In the genomic region with DNA sequence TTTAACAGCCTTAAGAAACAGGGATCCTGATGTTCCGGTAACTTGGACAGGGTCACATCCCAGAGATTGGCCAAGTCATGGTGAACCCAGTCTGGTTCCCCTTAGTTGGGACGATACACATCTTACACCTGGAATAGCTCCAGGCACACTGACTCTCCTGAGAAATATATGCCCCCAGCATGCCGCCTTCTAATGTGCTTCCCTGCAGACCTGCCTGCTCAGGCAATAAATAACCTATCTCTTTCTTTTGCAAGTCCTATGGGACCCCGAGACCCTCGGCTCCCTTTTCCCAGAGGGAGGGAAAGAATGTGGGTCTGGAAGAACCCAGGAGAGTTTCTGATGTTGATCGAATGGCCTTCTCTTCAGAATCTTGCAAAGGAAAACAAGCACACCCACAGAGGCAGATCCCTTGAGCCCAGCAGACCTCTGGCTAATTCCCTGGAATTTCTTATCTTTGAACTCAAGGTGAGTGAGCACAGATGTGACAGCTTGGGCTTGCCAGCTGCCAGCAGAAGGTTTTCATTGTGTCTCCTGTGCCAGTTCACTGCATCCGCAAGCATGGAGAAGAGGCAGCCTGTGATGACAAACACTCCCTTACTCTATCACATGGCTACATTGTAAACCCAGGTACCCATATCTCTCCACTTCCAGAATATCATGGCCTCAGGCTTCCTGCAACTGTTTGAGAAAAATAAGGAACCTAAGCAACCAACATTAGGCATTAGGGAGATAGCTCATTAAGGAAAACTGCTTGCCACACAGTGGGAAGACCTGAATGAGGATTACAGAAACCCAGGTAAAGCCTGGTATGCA, we compare ENCODE assay signal across 11 mouse cellular contexts. TPM values are rescaled to one million over a fixed set of nuclear protein-coding genes. Genes with fewer than 3 reads are reported as not detected.
A peak's percentile ranks its signal among the peaks of the same experiment; 100 is the strongest.
DNase-seq lines count a peak whose midpoint lies in the region; ATAC-seq lines count a peak whose summit lies in the region.
"Had no signal": no experiment of that assay in that cellular context is flagged by ENCODE, and none has a peak within 500 bp of the region (broad histone marks: within the 10 kb centered on the region; RNA-seq: fewer than 3 reads in every experiment).

No protein-coding gene starts in this region.

- intact Hi-C loops in heart, postnatal 14 days (cut with DNase I) = no loop called here

- no peaks in the 10 kb centered on the region for H3K27me3 ChIP-seq in heart, embryonic 13.5 days (replicated peaks)
- no peaks in the 10 kb centered on the region for H3K27me3 ChIP-seq in embryonic facial prominence, embryonic 14.5 days (replicated peaks; ENCODE audit: control insufficient read depth, insufficient read depth, low read length)
- no peaks in the 10 kb centered on the region for H3K27me3 ChIP-seq in forebrain, embryonic 15.5 days
- H3K27me3 ChIP-seq in midbrain, embryonic 14.5 days (ENCODE audit: control insufficient read depth, insufficient read depth, low read length) = no peaks in the 10 kb centered on the region

- no peak overlapping the region for H3K4me3 ChIP-seq in heart, embryonic 13.5 days
- H3K4me3 ChIP-seq in embryonic facial prominence, embryonic 14.5 days (ENCODE audit: low read depth, low read length) = no peak overlapping the region
- no peak overlapping the region for H3K4me3 ChIP-seq in forebrain, embryonic 15.5 days
- H3K4me3 ChIP-seq in midbrain, embryonic 14.5 days (replicated peaks; ENCODE audit: low read depth, low read length) = no peak overlapping the region

- peaks cover 73% of the 10 kb centered on the region for H3K4me1 ChIP-seq in heart, embryonic 13.5 days
- peaks cover 80% of the 10 kb centered on the region for H3K4me1 ChIP-seq in embryonic facial prominence, embryonic 14.5 days (ENCODE audit: control insufficient read depth, insufficient read depth, low read length)
- H3K4me1 ChIP-seq in forebrain, embryonic 15.5 days = peaks cover 70% of the 10 kb centered on the region
- H3K4me1 ChIP-seq in midbrain, embryonic 14.5 days (ENCODE audit: control insufficient read depth, insufficient read depth, low read length) = peaks cover 73% of the 10 kb centered on the region

- H3K9me3 ChIP-seq in heart, embryonic 13.5 days = no peaks in the 10 kb centered on the region
- no peaks in the 10 kb centered on the region for H3K9me3 ChIP-seq in embryonic facial prominence, embryonic 14.5 days (ENCODE audit: control insufficient read depth, low read length)
- no peaks in the 10 kb centered on the region for H3K9me3 ChIP-seq in forebrain, embryonic 15.5 days
- H3K9me3 ChIP-seq in midbrain, embryonic 14.5 days (ENCODE audit: control insufficient read depth, low read length) = no peaks in the 10 kb centered on the region

- H3K4me2 ChIP-seq in heart, embryonic 13.5 days = 0 out of 2 replicates have a peak overlapping the region, but pooled peaks have one; percentile 4
- peak overlapping the region; percentile 4; the same call in 1 of the 2 replicates for H3K4me2 ChIP-seq in embryonic facial prominence, embryonic 14.5 days (ENCODE audit: low read depth, low read length)
- no peak overlapping the region for H3K4me2 ChIP-seq in forebrain, embryonic 15.5 days (replicated peaks)
- peak overlapping the region; percentile 31 for H3K4me2 ChIP-seq in midbrain, embryonic 14.5 days (ENCODE audit: low read length)

- no peak for DNase-seq in heart, postnatal 14 days
- no peak for DNase-seq in embryonic facial prominence, embryonic 14.5 days (ENCODE audit: low spot score)
- no peak for DNase-seq in midbrain, embryonic 14.5 days
- no peak for DNase-seq in c-Kit-positive CD71-positive TER-119-positive erythroid progenitor cells, embryonic 14.5 days (ENCODE audit: low spot score)
- DNase-seq: heart, postnatal 36 days; thymus, adult 18-20 months had no signal

- peaks cover 12% of the 10 kb centered on the region for H3K36me3 ChIP-seq in heart, embryonic 13.5 days
- peaks cover 26% of the 10 kb centered on the region for H3K36me3 ChIP-seq in embryonic facial prominence, embryonic 14.5 days (ENCODE audit: control insufficient read depth, insufficient read depth, low read length)
- H3K36me3 ChIP-seq in forebrain, embryonic 15.5 days = no peaks in the 10 kb centered on the region
- H3K36me3 ChIP-seq in midbrain, embryonic 14.5 days (ENCODE audit: control insufficient read depth, insufficient read depth, low read length) = no peaks in the 10 kb centered on the region

- ATAC-seq in heart, embryonic 13.5 days (ENCODE audit: extremely low read depth, insufficient number of reproducible peaks, low FRiP score, low TSS enrichment) = no peak
- no peak for ATAC-seq in embryonic facial prominence, embryonic 14.5 days (ENCODE audit: low read depth)
- no peak for ATAC-seq in forebrain, embryonic 15.5 days (replicated peaks)
- no peak for ATAC-seq in midbrain, embryonic 14.5 days (ENCODE audit: low FRiP score, low TSS enrichment)
- no peak for ATAC-seq in frontal cortex, adult (ENCODE audit: low TSS enrichment)

- H3K9ac ChIP-seq in heart, embryonic 13.5 days = no peak overlapping the region
- no peak overlapping the region for H3K9ac ChIP-seq in embryonic facial prominence, embryonic 14.5 days (ENCODE audit: low read depth, low read length)
- H3K9ac ChIP-seq in forebrain, embryonic 15.5 days (replicated peaks) = no peak overlapping the region
- 0 out of 2 replicates have a peak overlapping the region, but pooled peaks have one; percentile 4 for H3K9ac ChIP-seq in midbrain, embryonic 14.5 days (replicated peaks; ENCODE audit: low read length)

- WGBS in heart, embryonic 13.5 days = 26% methylated on average over 7 of the region's 7 CpGs
- WGBS in embryonic facial prominence, embryonic 14.5 days = 30% methylated on average over 7 of the region's 7 CpGs
- 58% methylated on average over 7 of the region's 7 CpGs for WGBS in forebrain, embryonic 15.5 days
- WGBS in midbrain, embryonic 14.5 days = 50% methylated on average over 7 of the region's 7 CpGs

- no peak overlapping the region; the same call in 1 of the 2 replicates for H3K27ac ChIP-seq in heart, embryonic 13.5 days (replicated peaks)
- peak overlapping the region; percentile 16 for H3K27ac ChIP-seq in embryonic facial prominence, embryonic 14.5 days (replicated peaks; ENCODE audit: low read depth, low read length)
- H3K27ac ChIP-seq in forebrain, embryonic 15.5 days (replicated peaks) = peak overlapping the region; percentile 72
- H3K27ac ChIP-seq in midbrain, embryonic 14.5 days (replicated peaks; ENCODE audit: low read depth, low read length) = peak overlapping the region; percentile 68
- H3K27ac ChIP-seq: kidney, postnatal 0 days had no signal

RNA-seq across cellular contexts. Expression of a gene that starts 8.6 kb away (rescaled TPM):
- 7.8 and 10.0 TPM in 2 replicates for polyA plus RNA-seq in heart, embryonic 13.5 days (2015; fragmentation: Nextera tagmentation; extraction: Ambion mirVana)
- 1 to 10 TPM; 7.1 to 8.6 TPM for total RNA-seq in heart, postnatal 14 days (2021)
- 34.8 and 43.6 TPM in 2 replicates for polyA plus RNA-seq in embryonic facial prominence, embryonic 14.5 days (2014; fragmentation: Nextera tagmentation; extraction: Ambion mirVana)
- 15.3 and 16.9 TPM in 2 replicates for polyA plus RNA-seq in forebrain, embryonic 15.5 days (2015; fragmentation: Nextera tagmentation; extraction: Ambion mirVana)
- polyA plus RNA-seq in midbrain, embryonic 14.5 days (2014; fragmentation: Nextera tagmentation; extraction: Ambion mirVana) = 14.1 and 22.6 TPM in 2 replicates
- total RNA-seq: megakaryocyte-erythroid progenitor cell, adult 5-6 weeks had no signal
